ENCODE assay signal across 11 mouse cellular contexts in genomic region chr4:138074896-138075584, GRCm38 (mm10).
"Had no signal": no experiment of that assay in that cellular context is flagged by ENCODE, and none has a peak within 500 bp of the region (broad histone marks: within the 10 kb centered on the region; RNA-seq: fewer than 3 reads in every experiment).

No protein-coding gene starts in this region.

- H3K4me1 ChIP-seq: neural tube, embryonic 12.5 days had no signal

- ATAC-seq: intestine, embryonic 16.5 days had no signal

- DNase-seq: kidney, adult 8-10 months; kidney, postnatal 36 days; left cerebral cortex, postnatal 4 days; lung, adult 18-20 months; right cerebral cortex, postnatal 14 days; thymus, postnatal 4 days had no signal

- H3K9me3 ChIP-seq: limb, embryonic 13.5 days; neural tube, embryonic 12.5 days had no signal

- H3K4me3 ChIP-seq: limb, embryonic 13.5 days; neural tube, embryonic 12.5 days had no signal

- H3K27me3 ChIP-seq: limb, embryonic 13.5 days; neural tube, embryonic 12.5 days had no signal

- H3K4me2 ChIP-seq: limb, embryonic 13.5 days; neural tube, embryonic 12.5 days had no signal

- H3K9ac ChIP-seq: limb, embryonic 13.5 days; liver, embryonic 14.5 days; neural tube, embryonic 12.5 days had no signal

- H3K27ac ChIP-seq: limb, embryonic 13.5 days; liver, embryonic 14.5 days; neural tube, embryonic 12.5 days; stomach, postnatal 0 days had no signal
